Mouse (Mus musculus) hindbrain, embryonic 10.5 days (tissue): Measurements from ENCODE around the gene Prdx5. TPM values are rescaled to one million over a fixed set of nuclear protein-coding genes. Genes with fewer than 3 reads are reported as not detected.

Source experiments
- DNase-seq: peaks from one replicate; pipeline ENCODE4 v3.0.0-alpha.2; 2017; ENCODE audit warnings: low spot score
- H3K27ac ChIP-seq: fragments of 300-500 bp; sonication (generic); 2 replicates; pipeline ENCODE4 v1.5.1; 2016; ENCODE audit warnings: mild to moderate bottlenecking, moderate library complexity
- H3K27me3 ChIP-seq: fragments of 300-500 bp; sonication (generic); 2 replicates; pipeline ENCODE4 v1.6.1; 2016; ENCODE audit warnings: mild to moderate bottlenecking; ENCODE audit not compliant: poor library complexity, insufficient read depth, severe bottlenecking
- H3K36me3 ChIP-seq: fragments of 300-500 bp; sonication (generic); 2 replicates; pipeline ENCODE4 v1.6.1; 2016; ENCODE audit warnings: mild to moderate bottlenecking, moderate library complexity
- H3K4me1 ChIP-seq: fragments of 300-500 bp; sonication (generic); replicated peaks from 2 replicates; pipeline ENCODE4 v1.6.1; 2016; ENCODE audit warnings: mild to moderate bottlenecking
- H3K4me3 ChIP-seq: fragments of 300-500 bp; sonication (generic); 2 replicates; pipeline ENCODE4 v1.5.1; 2016; ENCODE audit warnings: mild to moderate bottlenecking, moderate library complexity
- H3K9me3 ChIP-seq: fragments of 300-500 bp; sonication (generic); 2 replicates; pipeline ENCODE4 v1.6.1; 2016; ENCODE audit warnings: mild to moderate bottlenecking, moderate library complexity
- WGBS: fragments of 180-500 bp; shearing (Covaris S2); methylation state at CpG from one replicate; pipeline ENCODE4 v1.1.7; 2016; 5-methylcytosine and 5-hydroxymethylcytosine counted together
- polyA plus RNA-seq: library from polyadenylated mRNA; unstranded; fragments of >200 nt; fragmentation: Nextera tagmentation; extraction: Ambion mirVana; gene quantifications from 2 replicates; pipeline ENCODE4 v1.2.1, GENCODE M21; 2016

The Prdx5 gene
- polyA plus RNA-seq, 1 experiment from 2014 or later = 196 TPM

DNA sequence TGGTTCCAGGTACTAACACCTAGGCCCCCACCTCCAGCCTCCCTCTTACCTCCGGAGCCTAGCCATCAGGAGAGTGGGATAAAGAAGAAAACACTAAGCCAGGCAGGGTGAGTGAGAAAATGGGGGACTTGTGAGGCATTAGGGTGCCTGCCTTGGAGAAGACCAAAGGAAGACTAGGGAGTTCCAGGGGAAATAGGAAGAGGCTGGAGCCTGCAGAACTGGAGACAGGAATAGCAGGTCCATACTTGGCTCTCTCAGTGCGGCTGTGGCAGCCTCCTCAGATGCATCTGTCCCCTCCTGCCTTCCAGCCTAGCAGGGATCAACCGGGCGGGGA, 23.2 kb upstream of the Prdx5 start:
- H3K4me3 ChIP-seq = peak overlapping the region; percentile 45; the same call in 1 of the 2 replicates
- no peaks in the 10 kb centered on the region for H3K9me3 ChIP-seq
- no peaks in the 10 kb centered on the region for H3K36me3 ChIP-seq
- H3K4me1 ChIP-seq = peaks cover 24% of the 10 kb centered on the region
- no peak for DNase-seq
- no peak overlapping the region for H3K27ac ChIP-seq
- H3K27me3 ChIP-seq = peaks cover 91% of the 10 kb centered on the region
- 20% methylated on average over 4 of the region's 4 CpGs for WGBS

DNA sequence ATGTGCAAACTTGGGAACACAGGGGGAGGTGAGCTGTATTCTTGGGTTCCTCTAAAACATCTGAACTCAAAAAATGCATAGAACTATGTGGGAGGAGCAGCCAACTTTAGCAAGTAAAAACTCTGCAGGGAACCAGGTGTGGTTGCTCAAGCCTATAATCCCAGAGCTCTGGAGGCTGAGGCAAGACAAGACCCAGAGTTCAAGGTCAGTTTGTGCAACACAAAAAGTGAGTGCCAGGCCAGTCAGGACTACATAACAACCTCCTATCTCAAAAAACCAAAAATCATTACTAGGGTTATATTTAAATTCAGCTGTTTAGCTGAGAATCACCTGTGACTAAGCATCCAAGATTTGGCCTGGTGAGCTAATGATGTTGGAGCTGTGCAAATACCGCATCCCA, 22.1 kb upstream of the Prdx5 start:
- H3K27ac ChIP-seq = no peak overlapping the region
- H3K27me3 ChIP-seq = peaks cover 95% of the 10 kb centered on the region
- no peaks in the 10 kb centered on the region for H3K9me3 ChIP-seq
- no peak for DNase-seq
- peaks cover 26% of the 10 kb centered on the region for H3K4me1 ChIP-seq
- H3K4me3 ChIP-seq = no peak overlapping the region
- no peaks in the 10 kb centered on the region for H3K36me3 ChIP-seq
- WGBS = 43% methylated on average over 1 of the region's 1 CpGs

DNA sequence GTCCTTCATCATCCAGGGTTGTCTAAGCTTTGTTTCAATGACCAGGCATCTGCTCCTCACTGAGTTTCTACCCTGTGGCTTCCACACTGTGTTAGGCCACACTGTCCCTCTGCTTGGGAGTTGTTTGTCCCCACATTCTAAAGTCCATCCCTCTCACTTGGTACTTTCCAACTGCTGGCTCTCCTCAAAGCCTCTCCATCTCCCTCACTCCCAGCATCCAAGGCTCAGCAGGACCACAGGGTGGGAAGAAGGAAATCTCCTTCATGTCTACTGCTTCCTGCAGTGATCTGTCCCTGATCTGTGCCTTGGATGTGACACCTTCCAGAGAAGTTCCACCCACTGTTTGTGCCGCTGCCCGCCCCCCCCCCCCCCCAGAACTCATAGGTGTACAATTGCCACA, 21.1 kb upstream of the Prdx5 start:
- Histone ChIP-seq H3K36me3 (no peaks in the 10 kb centered on the region), H3K9me3 (0 out of 2 replicates have a peak, but pooled peaks cover 2% of the 10 kb centered on the region), H3K4me1 (peaks cover 35% of the 10 kb centered on the region), H3K4me3 (no peak overlapping the region), H3K27me3 (peaks cover 100% of the 10 kb centered on the region), H3K27ac (no peak overlapping the region)
- WGBS = 0% methylated on average over 2 of the region's 2 CpGs
- DNase-seq = no peak

DNA sequence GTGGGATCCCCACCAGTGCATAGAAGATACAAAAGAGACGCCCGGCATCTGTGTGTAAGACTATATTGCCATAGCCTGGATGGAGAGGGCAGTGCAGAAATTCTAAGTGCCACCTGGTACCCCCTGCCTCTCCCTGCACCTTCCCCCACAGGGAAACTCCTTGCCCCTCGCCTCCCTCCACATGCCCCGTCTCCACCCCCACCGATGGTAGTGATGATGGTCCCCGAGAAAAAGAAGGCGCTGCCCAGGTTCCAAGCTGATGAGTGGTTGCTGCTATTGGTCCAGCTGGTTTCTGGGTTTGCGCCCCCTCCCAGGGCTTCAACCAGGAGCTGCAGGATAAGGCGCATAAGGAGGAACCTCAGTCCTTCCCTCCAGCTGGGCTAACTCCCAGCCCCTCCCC, 18.2 kb upstream of the Prdx5 start:
- Histone ChIP-seq H3K4me3 (0 out of 2 replicates have a peak overlapping the region, but pooled peaks have one; percentile 0), H3K36me3 (no peaks in the 10 kb centered on the region), H3K9me3 (0 out of 2 replicates have a peak, but pooled peaks cover 2% of the 10 kb centered on the region), H3K27me3 (peaks cover 100% of the 10 kb centered on the region), H3K27ac (no peak overlapping the region), H3K4me1 (peaks cover 36% of the 10 kb centered on the region)
- WGBS = 8% methylated on average over 9 of the region's 9 CpGs
- no peak for DNase-seq

DNA sequence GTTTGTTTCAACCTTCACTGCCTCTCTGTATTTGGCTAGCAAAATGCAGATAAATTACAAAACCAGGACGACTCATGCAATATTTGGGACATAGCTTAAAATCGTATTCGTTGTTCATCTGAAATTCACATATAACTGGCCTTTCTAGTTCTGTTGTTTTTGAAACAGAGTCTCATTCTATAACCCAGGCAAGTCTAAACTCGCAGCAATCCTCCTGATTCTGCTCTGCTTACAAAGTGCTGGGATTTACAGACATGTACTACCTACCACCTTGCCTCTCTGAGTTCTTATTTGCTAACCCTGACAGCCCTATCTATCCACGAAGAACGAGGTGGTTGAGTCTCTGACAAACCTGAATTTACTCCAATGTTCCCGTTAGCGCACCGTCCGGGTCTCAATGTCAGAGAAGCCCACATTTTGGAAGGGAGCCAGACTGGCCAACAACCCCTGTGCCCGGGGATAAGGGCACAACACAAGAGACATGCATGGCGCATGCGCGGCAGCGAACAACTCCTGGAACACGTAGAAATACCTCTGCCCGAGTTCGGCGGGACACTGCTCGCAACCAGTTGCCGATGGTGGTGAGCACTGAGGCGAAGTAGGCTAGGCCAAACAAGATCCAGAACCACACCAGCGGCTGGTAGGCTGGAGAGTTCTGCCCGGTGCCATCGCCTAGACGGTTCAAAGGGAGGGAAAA, 16.8 kb upstream of the Prdx5 start:
- Histone ChIP-seq H3K4me1 (peaks cover 43% of the 10 kb centered on the region), H3K27ac (no peak overlapping the region), H3K27me3 (peaks cover 97% of the 10 kb centered on the region), H3K36me3 (no peaks in the 10 kb centered on the region), H3K4me3 (peak overlapping the region; percentile 36), H3K9me3 (0 out of 2 replicates have a peak, but pooled peaks cover 2% of the 10 kb centered on the region)
- DNase-seq = peak; percentile 46
- WGBS = 10% methylated on average over 26 of the region's 26 CpGs

DNA sequence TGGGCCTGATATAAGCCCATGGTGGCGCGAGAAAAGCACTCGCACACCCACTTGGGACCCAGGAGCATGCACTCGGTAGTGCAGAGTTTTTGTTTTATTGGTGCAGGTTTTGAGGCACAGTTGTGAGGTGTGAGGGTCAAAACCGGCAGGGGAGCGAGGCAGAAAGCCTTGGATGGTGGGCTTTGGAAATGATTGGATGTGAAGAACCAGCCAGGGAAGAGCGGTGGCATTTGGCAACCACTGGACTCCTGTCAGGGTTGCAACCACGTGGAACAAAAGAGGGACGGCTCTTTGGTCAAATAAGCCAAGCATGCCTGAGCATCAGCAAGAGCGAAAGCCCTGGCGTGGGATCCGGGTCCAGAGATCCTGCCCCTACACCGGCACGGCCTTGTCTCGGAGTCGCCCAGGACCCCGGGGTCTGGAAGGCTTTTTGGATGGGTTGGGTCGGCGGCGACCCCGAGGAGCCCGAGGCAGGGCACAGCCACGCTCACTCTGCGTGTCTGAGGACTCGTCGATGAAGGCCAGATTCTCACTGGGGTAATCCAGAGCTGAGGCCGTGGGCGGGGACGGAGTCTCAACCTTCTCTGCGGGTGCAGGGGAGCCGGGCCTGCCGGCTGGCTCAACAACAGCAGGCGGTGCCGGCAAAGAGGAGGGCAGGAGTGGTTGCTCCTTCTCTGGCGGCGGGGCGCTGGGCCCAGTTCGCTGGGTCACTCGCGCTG, 15.9 kb upstream of the Prdx5 start:
- 4% methylated on average over 40 of the region's 40 CpGs for WGBS
- H3K4me1 ChIP-seq = peaks cover 42% of the 10 kb centered on the region
- H3K9me3 ChIP-seq = 0 out of 2 replicates have a peak, but pooled peaks cover 2% of the 10 kb centered on the region
- DNase-seq = peak; percentile 22
- peak overlapping the region; percentile 14 for H3K4me3 ChIP-seq
- peaks cover 87% of the 10 kb centered on the region for H3K27me3 ChIP-seq
- no peaks in the 10 kb centered on the region for H3K36me3 ChIP-seq
- H3K27ac ChIP-seq = no peak overlapping the region

DNA sequence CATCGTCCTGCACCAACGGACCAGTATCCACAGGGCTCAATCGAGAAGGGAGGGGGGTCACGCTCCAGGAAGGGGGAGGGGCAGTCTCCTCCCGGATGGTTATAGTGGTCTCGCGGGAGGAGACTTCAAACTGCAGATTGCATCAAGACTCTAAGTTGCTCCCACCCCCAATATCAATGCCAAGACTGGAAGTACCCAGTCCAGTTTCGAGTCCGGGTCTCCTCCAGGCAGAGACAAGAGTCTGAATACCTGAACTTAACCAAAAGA, 15.3 kb upstream of the Prdx5 start, which contains the start of gene Catsperz:
TSS of gene Catsperz (minus strand) at position 74 of the 267 bp plus-strand sequence.
- 2% methylated on average over 9 of the region's 9 CpGs for WGBS
- Histone ChIP-seq H3K4me3 (peak within 1 kb of the TSS; percentile 20), H3K9me3 (0 out of 2 replicates have a peak, but pooled peaks cover 2% of the 10 kb centered on the region), H3K27ac (no peak within 1 kb of the TSS), H3K36me3 (no peaks in the 10 kb centered on the region), H3K4me1 (peaks cover 48% of the 10 kb centered on the region), H3K27me3 (peaks cover 82% of the 10 kb centered on the region)
- DNase-seq = no peak

DNA sequence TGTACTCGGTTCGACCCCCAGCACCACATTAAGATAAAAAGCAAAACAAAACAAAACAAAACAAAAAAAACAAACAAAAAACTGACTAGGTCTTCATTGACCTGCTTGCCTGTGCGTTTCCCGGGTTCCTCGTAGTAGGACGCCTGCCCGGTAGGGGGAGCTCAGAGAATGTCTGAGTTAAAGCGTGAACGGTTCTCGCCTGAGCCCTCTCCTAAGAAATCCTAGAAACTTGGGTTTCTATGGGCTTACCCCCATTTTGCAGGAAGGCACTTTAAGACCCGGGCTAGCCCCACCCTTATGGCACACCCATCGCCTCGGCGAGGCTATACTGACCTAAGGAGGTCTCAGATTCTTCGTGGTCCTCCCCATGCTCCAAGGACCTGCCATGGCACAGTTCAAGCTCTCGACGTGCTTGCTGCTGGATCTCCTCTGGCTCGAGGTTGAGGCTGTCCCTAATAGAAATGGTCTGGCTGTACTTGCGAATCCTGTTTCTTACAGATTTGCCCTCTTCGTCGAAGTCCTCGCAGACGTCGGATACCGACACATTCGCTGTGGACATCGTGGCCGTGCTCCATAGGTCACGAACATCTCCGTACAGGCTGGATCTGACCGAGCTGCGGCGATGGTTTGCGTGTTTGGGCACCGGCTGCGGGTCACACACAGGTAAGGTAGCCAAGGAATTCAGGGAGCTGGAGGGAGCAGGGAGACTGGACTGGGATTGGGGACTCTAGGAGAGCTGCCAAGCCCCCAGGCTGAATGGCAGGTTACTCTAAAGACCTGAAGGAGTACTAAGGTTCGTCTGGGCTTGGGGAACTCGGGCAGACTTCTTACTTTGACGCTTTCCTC, 14.8 kb upstream of the Prdx5 start:
- 4% methylated on average over 39 of the region's 39 CpGs for WGBS
- peak overlapping the region; percentile 20 for H3K4me3 ChIP-seq
- 0 out of 2 replicates have a peak, but pooled peaks cover 2% of the 10 kb centered on the region for H3K9me3 ChIP-seq
- peaks cover 76% of the 10 kb centered on the region for H3K27me3 ChIP-seq
- peaks cover 53% of the 10 kb centered on the region for H3K4me1 ChIP-seq
- H3K36me3 ChIP-seq = no peaks in the 10 kb centered on the region
- peak; percentile 76 for DNase-seq
- H3K27ac ChIP-seq = no peak overlapping the region

DNA sequence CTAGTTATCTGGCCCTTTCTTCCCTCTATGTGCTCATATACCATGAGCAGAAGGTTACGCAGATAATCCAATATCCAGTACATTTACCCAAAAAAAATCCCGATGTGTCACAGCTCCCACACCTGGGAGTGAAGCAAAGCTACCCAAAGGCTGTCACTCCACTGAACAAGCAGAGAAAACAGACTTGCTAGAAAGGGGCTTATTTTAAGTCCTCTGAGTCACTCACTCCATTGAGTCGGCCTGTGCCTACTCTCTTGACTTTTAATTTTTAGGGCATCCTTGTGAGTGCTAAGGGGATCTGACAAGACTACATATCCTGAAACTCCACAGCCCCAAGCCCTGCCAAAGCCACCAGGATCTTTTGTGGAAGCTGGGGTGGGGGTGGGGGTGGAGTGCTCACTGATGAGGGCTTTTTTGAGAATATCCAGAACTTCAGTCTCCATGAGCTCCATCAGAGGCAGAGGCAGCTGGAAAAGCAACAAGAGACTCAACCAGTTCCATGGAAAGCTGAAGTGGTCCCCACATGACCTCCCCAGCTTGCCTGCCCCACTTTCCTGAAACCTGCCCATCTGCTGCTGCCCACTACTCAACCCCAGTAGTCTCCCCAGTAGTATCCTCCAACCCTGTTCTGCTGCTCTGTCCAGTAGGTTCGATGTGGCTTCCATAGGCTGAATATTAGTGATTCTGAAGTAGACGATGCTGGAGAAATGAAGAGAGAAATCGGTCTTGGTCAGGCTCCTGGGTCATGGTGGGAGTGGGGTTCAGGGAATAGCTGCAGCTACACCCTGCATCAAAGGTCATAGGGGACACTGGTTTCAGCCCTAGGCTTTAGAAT, 13.2 kb upstream of the Prdx5 start:
- Histone ChIP-seq H3K9me3 (0 out of 2 replicates have a peak, but pooled peaks cover 2% of the 10 kb centered on the region), H3K27ac (no peak overlapping the region), H3K27me3 (peaks cover 61% of the 10 kb centered on the region), H3K4me3 (peak overlapping the region; percentile 81), H3K36me3 (no peaks in the 10 kb centered on the region), H3K4me1 (peaks cover 54% of the 10 kb centered on the region)
- 62% methylated on average over 6 of the region's 6 CpGs for WGBS
- DNase-seq = no peak

DNA sequence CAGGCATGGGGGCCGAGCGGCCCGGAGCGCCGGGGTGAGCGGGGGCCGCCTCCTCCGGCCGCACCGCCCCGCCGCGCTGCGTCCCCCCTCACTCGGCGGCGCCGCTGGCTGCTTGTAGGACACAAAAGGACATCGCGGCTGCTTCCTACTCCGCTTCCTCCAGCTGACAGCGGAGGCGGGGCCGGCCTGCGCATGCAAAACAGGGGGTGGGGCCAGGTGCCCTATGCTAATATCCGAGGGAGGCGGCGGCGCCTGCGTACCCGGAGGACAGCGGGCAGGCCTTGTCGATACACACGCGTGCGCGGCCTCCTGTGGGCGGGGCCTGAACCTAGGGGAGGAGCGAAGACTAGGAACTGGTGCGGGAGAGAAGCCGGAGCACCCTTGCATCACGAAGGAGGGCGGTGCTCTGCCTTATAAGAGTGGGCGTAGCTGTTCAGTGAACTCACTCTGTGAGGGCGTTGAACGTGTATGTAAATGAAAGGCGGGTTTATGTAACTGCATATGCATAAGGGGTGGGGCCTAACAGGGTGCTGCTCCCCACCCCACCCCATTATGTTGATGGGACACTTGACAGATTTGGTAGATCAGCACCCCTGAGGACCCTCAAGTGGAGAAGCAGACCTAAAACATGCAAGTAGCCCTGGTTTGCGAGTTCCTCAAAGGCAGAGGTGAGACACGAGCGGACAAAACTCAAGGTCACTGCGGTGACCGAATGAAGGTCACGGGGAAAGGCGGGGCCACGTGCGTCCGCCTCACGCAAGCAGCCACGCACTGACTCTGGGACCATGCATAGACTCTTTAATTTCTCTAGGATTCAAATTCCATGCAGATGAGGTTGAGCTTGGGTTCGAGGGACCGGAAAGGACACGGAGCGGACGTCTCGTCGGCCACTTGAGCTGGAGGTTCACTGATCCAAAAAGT, 12.0 kb upstream of the Prdx5 start, which contains the start of gene Esrra:
TSS of gene Esrra (minus strand) at position 167 of the 921 bp plus-strand sequence.
- Histone ChIP-seq H3K27me3 (peaks cover 49% of the 10 kb centered on the region), H3K9me3 (0 out of 2 replicates have a peak, but pooled peaks cover 2% of the 10 kb centered on the region), H3K4me1 (peaks cover 50% of the 10 kb centered on the region), H3K27ac (peak within 1 kb of the TSS; percentile 97), H3K4me3 (peak within 1 kb of the TSS; percentile 81), H3K36me3 (no peaks in the 10 kb centered on the region)
- DNase-seq = peak; percentile 100
- 1% methylated on average over 66 of the region's 66 CpGs for WGBS
